Mouse (Mus musculus) G1E (cell line): ENCODE results near the gene Angptl2.

ENCODE experiments used
- CTCF ChIP-seq: IDR thresholded peaks from 2 replicates; pipeline ENCODE4 v1.5.1; 2012; ENCODE audit warnings: low read depth, low read length, inconsistent platforms, mixed read lengths
- GATA1 ChIP-seq: IDR thresholded peaks from 2 replicates; pipeline ENCODE4 v1.6.1; 2012; ENCODE audit warnings: borderline replicate concordance, low read length, inconsistent platforms, mixed read lengths

- TF ChIP-seq CTCF (no peak), GATA1 (no peak)
Observed at GRCm38 (mm10) chr2:33281807-33282206, 65.9 kb downstream of the Angptl2 start.
